Comparison of ENCODE assay signal across 17 mouse cellular contexts in the genomic region with DNA sequence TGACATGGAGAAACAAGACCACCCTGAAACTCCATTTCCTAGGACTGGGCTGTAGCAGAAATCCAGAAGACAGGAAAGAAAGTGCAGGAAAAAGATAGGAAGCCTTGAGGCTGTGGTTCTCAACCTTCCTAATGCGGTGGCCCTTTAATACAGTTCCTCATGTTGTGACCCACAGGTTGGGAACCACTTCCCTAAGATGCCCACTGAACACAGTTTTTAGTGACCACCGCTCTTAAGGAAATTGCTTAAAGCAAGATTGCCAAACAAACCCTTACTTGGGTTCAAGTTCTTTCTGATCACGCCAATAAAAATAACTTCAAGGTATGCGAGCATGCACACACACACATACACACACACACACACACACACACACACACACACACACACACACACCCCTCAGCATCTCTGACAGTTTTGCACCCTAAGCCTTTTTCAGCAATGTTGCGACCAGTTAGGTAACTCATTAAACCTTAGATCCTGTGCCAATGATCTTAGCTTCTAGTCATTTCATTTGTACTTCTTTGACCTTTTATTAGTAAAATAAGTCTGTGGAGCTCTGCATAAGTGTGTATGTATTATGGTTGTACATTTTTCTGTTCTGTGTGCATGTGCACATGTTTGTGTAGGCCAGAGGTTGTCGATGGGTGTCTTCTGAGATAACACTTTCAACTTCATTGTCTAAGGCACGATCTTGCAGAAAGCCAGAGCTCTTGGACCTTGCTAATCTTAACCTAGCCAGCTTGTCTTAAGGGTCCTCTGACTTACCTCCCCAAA. TPM values are rescaled to one million over a fixed set of nuclear protein-coding genes. Genes with fewer than 3 reads are reported as not detected.
DNase-seq lines count a peak whose midpoint lies in the region; ATAC-seq and TF ChIP-seq lines count a peak whose summit lies in the region.
"Had no signal": no experiment of that assay in that cellular context is flagged by ENCODE, and none has a peak within 500 bp of the region (broad histone marks: within the 10 kb centered on the region; RNA-seq: fewer than 3 reads in every experiment).

No protein-coding gene starts in this region.

- 43% methylated on average over 7 of the region's 7 CpGs for WGBS in liver, adult 2 months
- 51% methylated on average over 7 of the region's 7 CpGs for WGBS in liver, embryonic 15.5 days (ENCODE audit: insufficient replicate concordance)
- 96% methylated on average over 7 of the region's 7 CpGs for WGBS in forebrain, postnatal 0 days

- H3K27me3 ChIP-seq in liver, adult 2 months (ENCODE audit: control insufficient read depth, insufficient read depth, low read length) = no peaks in the 10 kb centered on the region
- no peaks in the 10 kb centered on the region for H3K27me3 ChIP-seq in liver, embryonic 15.5 days
- no peaks in the 10 kb centered on the region for H3K27me3 ChIP-seq in forebrain, postnatal 0 days (ENCODE audit: insufficient read depth, low read length)
- H3K27me3 ChIP-seq: midbrain, embryonic 12.5 days had no signal

- no peak for ATAC-seq in liver, embryonic 15.5 days (ENCODE audit: insufficient read depth)
- ATAC-seq in forebrain, postnatal 0 days = no peak
- ATAC-seq: hindbrain, postnatal 0 days had no signal

- H3K9ac ChIP-seq in liver, adult 2 months (ENCODE audit: low read depth, low read length) = peak overlapping the region; percentile 81
- H3K9ac ChIP-seq in liver, embryonic 15.5 days = no peak overlapping the region
- no peak overlapping the region for H3K9ac ChIP-seq in forebrain, postnatal 0 days
- H3K9ac ChIP-seq: midbrain, embryonic 12.5 days had no signal

- no peaks in the 10 kb centered on the region for H3K9me3 ChIP-seq in liver, embryonic 15.5 days (replicated peaks)
- no peaks in the 10 kb centered on the region for H3K9me3 ChIP-seq in forebrain, postnatal 0 days (ENCODE audit: low read length)
- H3K9me3 ChIP-seq: heart, embryonic 10.5 days; midbrain, embryonic 12.5 days had no signal

- peak overlapping the region; percentile 32; the same call in 1 of the 2 replicates for H3K4me3 ChIP-seq in liver, adult 2 months (ENCODE audit: insufficient read depth, low read depth, low read length)
- no peak overlapping the region for H3K4me3 ChIP-seq in liver, embryonic 15.5 days (replicated peaks)
- no peak overlapping the region for H3K4me3 ChIP-seq in forebrain, postnatal 0 days (ENCODE audit: low read depth, low read length)
- H3K4me3 ChIP-seq: heart, embryonic 10.5 days; midbrain, embryonic 12.5 days had no signal

- TF ChIP-seq CTCF in liver, adult 2 months (IDR thresholded peaks at IDR 0.05; ENCODE audit: low read depth, low read length) = no peak
- TF ChIP-seq CTCF in forebrain, postnatal 0 days (IDR thresholded peaks at IDR 0.05; ENCODE audit: low read depth) = no peak

- H3K36me3 ChIP-seq in liver, adult 2 months (ENCODE audit: control insufficient read depth, insufficient read depth, low read length) = no peaks in the 10 kb centered on the region
- no peaks in the 10 kb centered on the region for H3K36me3 ChIP-seq in liver, embryonic 15.5 days (replicated peaks)
- H3K36me3 ChIP-seq in forebrain, postnatal 0 days (ENCODE audit: insufficient read depth) = no peaks in the 10 kb centered on the region
- H3K36me3 ChIP-seq: heart, embryonic 10.5 days; midbrain, embryonic 12.5 days had no signal

- no peaks in the 10 kb centered on the region for H3K79me2 ChIP-seq in liver, adult 2 months (ENCODE audit: control insufficient read depth, insufficient read depth, low read length)

- peak overlapping the region; percentile 9; the same call in 1 of the 2 replicates for H3K4me2 ChIP-seq in liver, embryonic 15.5 days
- H3K4me2 ChIP-seq in forebrain, postnatal 0 days (ENCODE audit: low read depth) = no peak overlapping the region
- H3K4me2 ChIP-seq: midbrain, embryonic 12.5 days had no signal

- H3K27ac ChIP-seq in liver, adult 2 months (replicated peaks; ENCODE audit: insufficient read depth, low read depth, low read length) = peak overlapping the region; percentile 100
- 0 out of 2 replicates have a peak overlapping the region, but pooled peaks have one; percentile 11 for H3K27ac ChIP-seq in liver, embryonic 15.5 days (replicated peaks)
- H3K27ac ChIP-seq in forebrain, postnatal 0 days (ENCODE audit: low read depth, low read length) = no peak overlapping the region
- H3K27ac ChIP-seq: heart, embryonic 10.5 days; hindbrain, postnatal 0 days; midbrain, embryonic 12.5 days had no signal

- TF ChIP-seq POLR2A in liver, adult 2 months (IDR thresholded peaks at IDR 0.05; ENCODE audit: extremely low read depth, insufficient read depth, low read length) = no peak

- DNase-seq in liver, adult 2 months (ENCODE audit: extremely low read depth, low read depth, low spot score) = peak; percentile 94
- no peak for DNase-seq in liver
- peak; percentile 31 to 57 for DNase-seq in kidney, adult 8-10 months
- DNase-seq in cerebellum, postnatal 25 days = no peak
- no peak for DNase-seq in forebrain, postnatal 0 days
- DNase-seq in layer of hippocampus, adult 8-10 months (ENCODE audit: low spot score in 2 of 2) = no peak
- DNase-seq: B cell, adult 2 months; cerebellum, adult 11 months; cerebellum, postnatal 36 days; gastrocnemius, postnatal 14 days; heart, postnatal 14 days; layer of hippocampus, adult 9-11 months; lung, postnatal 14 days had no signal

- H3K4me1 ChIP-seq in liver, adult 2 months (ENCODE audit: control insufficient read depth, insufficient read depth, low read length) = peaks cover 10% of the 10 kb centered on the region
- H3K4me1 ChIP-seq in liver, embryonic 15.5 days (replicated peaks) = no peaks in the 10 kb centered on the region; the same call in 1 of the 2 replicates
- H3K4me1 ChIP-seq in forebrain, postnatal 0 days (ENCODE audit: insufficient read depth) = no peaks in the 10 kb centered on the region
- H3K4me1 ChIP-seq: heart, embryonic 10.5 days; midbrain, embryonic 12.5 days had no signal

RNA-seq across cellular contexts. Expression of a gene that starts 53.1 kb away (rescaled TPM):
- 50.6 and 68.6 TPM in 2 replicates for total RNA-seq in liver, adult 2 months (2014; rRNA removed)
- polyA plus RNA-seq in liver, adult 2 months (2012; rRNA removed) = 13.7 and 18.3 TPM in 2 replicates
- 18.3 and 20.1 TPM in 2 replicates for polyA plus RNA-seq in liver, embryonic 15.5 days (2015; fragmentation: Nextera tagmentation; extraction: Ambion mirVana)
- total RNA-seq in forebrain, postnatal 0 days (2014; rRNA removed) = 60.2 and 63.4 TPM in 2 replicates
- 31.2 and 37.1 TPM in 2 replicates for polyA plus RNA-seq in forebrain, postnatal 0 days (2015; fragmentation: Nextera tagmentation; extraction: Ambion mirVana)
- total RNA-seq in layer of hippocampus, adult 8-10 months (2022) = 10 to 100 TPM; 11.5 to 17.4 (median 13.9) TPM

Comparison
In these comparisons a context has a peak if more than half of its experiments do, and no peak if none do; other contexts are left out.
1. DNase-seq: peak in liver, adult 2 months (single experiment) and kidney, adult 8-10 months (2 of 2); none in liver (single experiment), cerebellum, postnatal 25 days (0 of 2), forebrain, postnatal 0 days (single experiment) and layer of hippocampus, adult 8-10 months (0 of 2).